Mouse (Mus musculus) forebrain, embryonic 10.5 days (tissue): Measurements from ENCODE around the gene Abcc2. TPM values are rescaled to one million over a fixed set of nuclear protein-coding genes. Genes with fewer than 3 reads are reported as not detected.

Experiments
- DNase-seq: peaks from one replicate; pipeline ENCODE4 v3.0.0-alpha.2; 2017; ENCODE audit warnings: low spot score; ENCODE audit errors: extremely low spot score
- H3K27ac ChIP-seq: fragments of 300-500 bp; sonication (generic); 2 replicates; pipeline ENCODE4 v1.5.1; 2016; ENCODE audit warnings: mild to moderate bottlenecking
- H3K27me3 ChIP-seq: fragments of 300-500 bp; sonication (generic); 2 replicates; pipeline ENCODE4 v1.6.1; 2016; ENCODE audit warnings: mild to moderate bottlenecking; ENCODE audit not compliant: poor library complexity, severe bottlenecking
- H3K36me3 ChIP-seq: fragments of 300-500 bp; sonication (generic); replicated peaks from 2 replicates; pipeline ENCODE4 v1.6.1; 2016; ENCODE audit warnings: mild to moderate bottlenecking, moderate library complexity
- H3K4me1 ChIP-seq: fragments of 300-500 bp; sonication (generic); 2 replicates; pipeline ENCODE4 v1.6.1; 2016
- H3K4me3 ChIP-seq: fragments of 300-500 bp; sonication (generic); 2 replicates; pipeline ENCODE4 v1.5.1; 2016; ENCODE audit warnings: mild to moderate bottlenecking, moderate library complexity
- H3K9me3 ChIP-seq: fragments of 300-500 bp; sonication (generic); 2 replicates; pipeline ENCODE4 v1.6.1; 2016; ENCODE audit warnings: mild to moderate bottlenecking, moderate library complexity
- WGBS: fragments of 180-500 bp; shearing (Covaris S2); methylation state at CpG from one replicate; pipeline ENCODE4 v1.1.7; 2016; 5-methylcytosine and 5-hydroxymethylcytosine counted together
- polyA plus RNA-seq: library from polyadenylated mRNA; unstranded; fragments of >200 nt; fragmentation: Nextera tagmentation; extraction: Ambion mirVana; gene quantifications from 2 replicates; pipeline ENCODE4 v1.2.1, GENCODE M21; 2016

The Abcc2 gene
- polyA plus RNA-seq, result not detected in 2 replicates

- Histone ChIP-seq H3K27ac (no peak within 1 kb of the TSS), H3K4me1 (no peaks in the 10 kb centered on the region), H3K9me3 (no peaks in the 10 kb centered on the region), H3K36me3 (no peaks in the 10 kb centered on the region), H3K4me3 (no peak within 1 kb of the TSS), H3K27me3 (no peaks in the 10 kb centered on the region)
- WGBS, result 84% methylated on average over 3 of the region's 3 CpGs
- DNase-seq, result no peak
These were observed at the start of gene Abcc2 for GRCm38 (mm10) chr19:43781980-43782379. Gene Abcc2, plus strand, starts transcription at chr19:43782192.

DNA sequence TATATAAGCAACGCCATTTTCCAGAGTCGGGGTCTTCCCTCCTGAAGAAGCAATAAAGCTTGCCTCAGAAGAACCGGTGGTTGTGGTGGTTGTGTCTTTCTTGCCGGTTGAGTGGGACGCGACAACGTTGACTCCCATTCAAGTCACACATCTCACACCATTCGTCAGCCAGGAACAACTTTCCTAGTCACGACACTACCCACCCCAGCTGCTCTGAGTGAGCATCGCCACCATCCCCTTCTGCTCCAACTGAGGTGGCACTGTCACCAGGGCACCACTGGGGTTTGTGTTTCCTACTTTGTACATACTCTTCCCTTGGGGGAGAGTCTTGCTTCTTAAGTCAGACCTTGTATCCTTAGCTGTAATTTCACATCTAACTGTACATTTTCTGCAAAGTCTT is 43.6 kb upstream of the Abcc2 start:
- 94% methylated on average over 10 of the region's 10 CpGs for WGBS
- H3K36me3 ChIP-seq, result peaks cover 95% of the 10 kb centered on the region
- H3K4me1 ChIP-seq, result no peaks in the 10 kb centered on the region
- H3K9me3 ChIP-seq, result no peaks in the 10 kb centered on the region
- DNase-seq, result no peak
- no peak overlapping the region for H3K4me3 ChIP-seq
- H3K27me3 ChIP-seq, result no peaks in the 10 kb centered on the region
- H3K27ac ChIP-seq, result no peak overlapping the region

- no peaks in the 10 kb centered on the region for H3K27me3 ChIP-seq
- WGBS, result 94% methylated on average over 7 of the region's 7 CpGs
- H3K9me3 ChIP-seq, result no peaks in the 10 kb centered on the region
- H3K36me3 ChIP-seq, result peaks cover 99% of the 10 kb centered on the region
- no peak for DNase-seq
- H3K27ac ChIP-seq, result no peak overlapping the region
- no peaks in the 10 kb centered on the region for H3K4me1 ChIP-seq
- no peak overlapping the region for H3K4me3 ChIP-seq
These were observed 38.6 kb upstream of the Abcc2 start for GRCm38 (mm10) chr19:43743401-43743800.

- 94% methylated on average over 3 of the region's 3 CpGs for WGBS
- Histone ChIP-seq H3K4me3 (no peak overlapping the region), H3K27ac (no peak overlapping the region), H3K4me1 (no peaks in the 10 kb centered on the region), H3K36me3 (peaks cover 97% of the 10 kb centered on the region), H3K9me3 (no peaks in the 10 kb centered on the region), H3K27me3 (no peaks in the 10 kb centered on the region)
- no peak for DNase-seq
These were observed 36.3 kb upstream of the Abcc2 start for GRCm38 (mm10) chr19:43745740-43746139.

- no peak overlapping the region for H3K4me3 ChIP-seq
- H3K27ac ChIP-seq, result no peak overlapping the region
- no peaks in the 10 kb centered on the region for H3K27me3 ChIP-seq
- H3K36me3 ChIP-seq, result peaks cover 82% of the 10 kb centered on the region
- DNase-seq, result no peak
- WGBS, result 92% methylated on average over 4 of the region's 4 CpGs
- H3K9me3 ChIP-seq, result no peaks in the 10 kb centered on the region
- H3K4me1 ChIP-seq, result peaks cover 9% of the 10 kb centered on the region
These were observed 34.1 kb upstream of the Abcc2 start for GRCm38 (mm10) chr19:43747877-43748276.

DNA sequence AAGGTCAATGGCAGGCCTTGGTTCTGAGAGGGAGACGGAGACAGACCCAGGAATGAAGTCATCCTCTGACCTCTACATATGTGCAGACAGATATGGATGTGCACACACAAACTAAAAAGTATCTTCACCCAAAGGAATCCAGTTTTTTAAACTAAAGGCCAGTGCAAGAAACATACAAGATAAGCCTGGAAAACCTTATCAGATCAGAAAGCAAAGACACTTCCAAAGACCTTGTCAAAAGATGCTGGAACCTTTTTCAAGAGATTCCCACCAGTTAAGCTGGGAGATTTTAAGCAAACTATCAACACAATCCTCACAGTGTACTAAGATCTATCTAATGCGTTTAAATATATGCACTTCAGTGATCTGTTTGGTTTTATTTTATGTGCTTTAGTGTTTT is 32.0 kb upstream of the Abcc2 start:
- WGBS, result 97% methylated on average over 2 of the region's 2 CpGs
- Histone ChIP-seq H3K27ac (no peak overlapping the region), H3K4me1 (peaks cover 17% of the 10 kb centered on the region), H3K27me3 (no peaks in the 10 kb centered on the region), H3K9me3 (no peaks in the 10 kb centered on the region), H3K4me3 (no peak overlapping the region), H3K36me3 (peaks cover 62% of the 10 kb centered on the region)
- no peak for DNase-seq

DNA sequence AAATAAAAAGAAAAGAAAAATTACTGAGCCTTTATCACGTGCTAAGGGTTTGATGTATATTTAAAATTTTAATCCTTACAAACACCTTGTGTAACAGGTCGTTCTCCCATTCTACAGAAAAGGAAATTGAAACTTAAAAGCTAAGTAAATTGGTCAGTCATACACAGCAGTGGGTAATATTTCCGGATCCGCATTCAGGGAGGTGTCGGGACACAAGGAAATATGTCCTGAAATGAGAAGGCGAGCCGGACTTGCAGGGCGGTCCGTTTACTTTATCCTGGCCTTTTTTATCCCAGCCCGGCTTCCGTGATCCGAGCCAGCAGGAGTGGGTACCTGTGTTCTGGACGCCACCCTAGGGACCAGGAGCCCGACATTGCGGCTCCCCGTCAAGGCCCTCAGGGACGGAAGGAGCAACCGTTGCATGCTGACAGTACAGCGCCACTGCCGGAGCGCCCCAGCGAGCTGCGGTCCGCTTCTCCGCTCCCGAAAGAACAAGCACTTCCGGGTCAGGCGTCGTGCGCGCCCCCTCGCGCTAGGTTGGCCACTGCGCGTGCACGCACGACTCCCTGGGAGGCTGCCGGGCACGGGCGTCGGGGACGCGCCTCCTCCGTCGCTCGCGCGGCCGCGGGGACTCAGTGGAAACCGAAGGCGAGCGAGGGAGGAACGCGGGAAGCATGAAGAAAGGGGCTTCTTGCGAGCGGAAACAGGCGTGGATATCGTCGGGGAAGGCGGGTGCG is 29.3 kb upstream of the Abcc2 start, which contains the start of the genes Cutc and Cox15:
Gene Cutc, plus strand, starts transcription at position 508 of the 737 bp plus-strand sequence.
Gene Cox15, minus strand, starts transcription at position 512 of the 737 bp plus-strand sequence.
- Histone ChIP-seq H3K4me3 (peak within 1 kb of the TSS; percentile 82), H3K27ac (peak within 1 kb of the TSS; percentile 97), H3K27me3 (no peaks in the 10 kb centered on the region), H3K36me3 (peaks cover 36% of the 10 kb centered on the region), H3K9me3 (no peaks in the 10 kb centered on the region), H3K4me1 (peaks cover 17% of the 10 kb centered on the region)
- WGBS, result under 1% methylated on average over 62 of the region's 62 CpGs
- peak; percentile 93 for DNase-seq

GRCm38 (mm10) chr19:43753226-43753835 is 28.7 kb upstream of the Abcc2 start:
- no peaks in the 10 kb centered on the region for H3K9me3 ChIP-seq
- peaks cover 17% of the 10 kb centered on the region for H3K4me1 ChIP-seq
- H3K36me3 ChIP-seq, result peaks cover 29% of the 10 kb centered on the region
- 2% methylated on average over 23 of the region's 24 CpGs for WGBS
- no peak for DNase-seq
- no peaks in the 10 kb centered on the region for H3K27me3 ChIP-seq
- peak overlapping the region; percentile 82 for H3K4me3 ChIP-seq
- peak overlapping the region; percentile 97 for H3K27ac ChIP-seq

- no peaks in the 10 kb centered on the region for H3K27me3 ChIP-seq
- H3K36me3 ChIP-seq, result peaks cover 20% of the 10 kb centered on the region
- no peak for DNase-seq
- H3K4me1 ChIP-seq, result peaks cover 17% of the 10 kb centered on the region
- no peaks in the 10 kb centered on the region for H3K9me3 ChIP-seq
- H3K4me3 ChIP-seq, result no peak overlapping the region
- H3K27ac ChIP-seq, result no peak overlapping the region
- WGBS, result 70% methylated on average over 2 of the region's 2 CpGs
These were observed 27.8 kb upstream of the Abcc2 start for GRCm38 (mm10) chr19:43754237-43754636.

GRCm38 (mm10) chr19:43754872-43755271 is 27.1 kb upstream of the Abcc2 start:
- H3K4me3 ChIP-seq, result no peak overlapping the region
- H3K27ac ChIP-seq, result no peak overlapping the region
- peaks cover 17% of the 10 kb centered on the region for H3K4me1 ChIP-seq
- H3K36me3 ChIP-seq, result peaks cover 15% of the 10 kb centered on the region
- H3K9me3 ChIP-seq, result no peaks in the 10 kb centered on the region
- H3K27me3 ChIP-seq, result no peaks in the 10 kb centered on the region
- 77% methylated on average over 2 of the region's 2 CpGs for WGBS
- no peak for DNase-seq

GRCm38 (mm10) chr19:43760504-43760903 is 21.5 kb upstream of the Abcc2 start:
- H3K4me3 ChIP-seq, result no peak overlapping the region
- 27% methylated on average over 6 of the region's 6 CpGs for WGBS
- no peaks in the 10 kb centered on the region for H3K4me1 ChIP-seq
- H3K9me3 ChIP-seq, result no peaks in the 10 kb centered on the region
- H3K36me3 ChIP-seq, result no peaks in the 10 kb centered on the region
- H3K27me3 ChIP-seq, result no peaks in the 10 kb centered on the region
- peak; percentile 77 for DNase-seq
- no peak overlapping the region for H3K27ac ChIP-seq

- no peaks in the 10 kb centered on the region for H3K27me3 ChIP-seq
- no peak for DNase-seq
- no peaks in the 10 kb centered on the region for H3K36me3 ChIP-seq
- no peaks in the 10 kb centered on the region for H3K9me3 ChIP-seq
- no peak overlapping the region for H3K27ac ChIP-seq
- no peak overlapping the region for H3K4me3 ChIP-seq
- H3K4me1 ChIP-seq, result no peaks in the 10 kb centered on the region
These were observed 20.3 kb upstream of the Abcc2 start for GRCm38 (mm10) chr19:43761543-43762256.

GRCm38 (mm10) chr19:43762410-43762809 is 19.6 kb upstream of the Abcc2 start:
- 81% methylated on average over 2 of the region's 2 CpGs for WGBS
- Histone ChIP-seq H3K27me3 (no peaks in the 10 kb centered on the region), H3K4me1 (no peaks in the 10 kb centered on the region), H3K27ac (no peak overlapping the region), H3K4me3 (no peak overlapping the region), H3K9me3 (no peaks in the 10 kb centered on the region), H3K36me3 (no peaks in the 10 kb centered on the region)
- DNase-seq, result no peak
